Mouse (Mus musculus) cerebellum, adult 2 months (tissue): ENCODE measurements around the gene Plscr1.

ENCODE experiments used
- CTCF ChIP-seq: fragments of 200-500 bp; IDR thresholded peaks from 2 replicates; pipeline ENCODE4 v1.5.1; 2011; ENCODE audit warnings: low read depth, mild to moderate bottlenecking, control low read depth, low read length, moderate library complexity, borderline replicate concordance; ENCODE audit not compliant: insufficient read depth
- POLR2A ChIP-seq: fragments of 200-500 bp; IDR thresholded peaks from 2 replicates; pipeline ENCODE4 v1.6.1; 2011; ENCODE audit warnings: low read length, control low read depth, borderline replicate concordance; ENCODE audit not compliant: insufficient read depth

DNA sequence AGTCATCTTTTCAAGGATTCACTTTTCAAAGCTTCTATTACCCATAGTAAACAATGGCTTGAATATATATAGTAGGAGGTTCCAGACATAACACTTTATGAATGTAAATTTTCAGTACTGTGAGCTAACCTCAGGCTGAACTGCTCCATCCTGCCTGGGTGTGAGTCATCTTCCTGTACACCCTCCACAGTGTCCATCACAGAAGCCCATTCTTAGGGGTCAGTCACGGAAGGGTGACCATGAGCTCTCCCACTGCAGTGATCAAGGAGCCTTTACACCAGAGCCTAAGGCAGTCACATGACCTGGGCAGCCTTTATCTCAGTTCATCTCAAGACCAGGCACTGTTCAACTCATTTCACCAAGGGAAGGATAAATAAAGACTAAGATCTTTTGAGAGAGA, 18.2 kb downstream of the Plscr1 start:
- no peak for TF ChIP-seq POLR2A
- no peak for TF ChIP-seq CTCF
